Mouse (Mus musculus): ENCODE results near the gene Gipc2. TPM values are rescaled to one million over a fixed set of nuclear protein-coding genes. Genes with fewer than 3 reads are reported as not detected.

Gipc2 gene
- polyA plus RNA-seq, 1 experiment from 2014 or later, result 3.1 TPM

- ATAC-seq (no peak), DNase-seq (ENCODE audit: low spot score) (no peak)
- Histone ChIP-seq H3K4me1 (ENCODE audit: control insufficient read depth, insufficient read depth, low read length) (peaks cover 8% of the 10 kb centered on the region; the same call in 1 of the 2 replicates), H3K27me3 (replicated peaks; ENCODE audit: control insufficient read depth, insufficient read depth, low read length) (peaks cover 10% of the 10 kb centered on the region), H3K27ac (ENCODE audit: low read depth, low read length) (no peak overlapping the region), H3K9me3 (replicated peaks; ENCODE audit: control insufficient read depth, low read length) (no peaks in the 10 kb centered on the region), H3K4me2 (ENCODE audit: low read length) (peak overlapping the region; percentile 96), H3K4me3 (ENCODE audit: low read depth, low read length) (peak overlapping the region; percentile 47), H3K36me3 (ENCODE audit: control insufficient read depth, insufficient read depth, low read length) (no peaks in the 10 kb centered on the region), H3K9ac (ENCODE audit: low read length) (no peak overlapping the region; the same call in 1 of the 2 replicates)
- 38% methylated on average over 9 of the region's 9 CpGs for WGBS
Measured at GRCm38 (mm10) chr3:152165014-152165350, 1.0 kb downstream of the Gipc2 start.

GRCm38 (mm10) chr3:152163320-152163719 is 2.7 kb downstream of the Gipc2 start:
- DNase-seq (ENCODE audit: low spot score) (no peak), ATAC-seq (no peak)
- H3K9me3 ChIP-seq (replicated peaks; ENCODE audit: control insufficient read depth, low read length), result no peaks in the 10 kb centered on the region
- peaks cover 10% of the 10 kb centered on the region for H3K27me3 ChIP-seq (replicated peaks; ENCODE audit: control insufficient read depth, insufficient read depth, low read length)
- 91% methylated on average over 8 of the region's 8 CpGs for WGBS
- no peak overlapping the region for H3K27ac ChIP-seq (ENCODE audit: low read depth, low read length)
- H3K4me2 ChIP-seq (ENCODE audit: low read length), result no peak overlapping the region
- no peaks in the 10 kb centered on the region for H3K36me3 ChIP-seq (ENCODE audit: control insufficient read depth, insufficient read depth, low read length)
- no peak overlapping the region for H3K9ac ChIP-seq (ENCODE audit: low read length)
- H3K4me1 ChIP-seq (ENCODE audit: control insufficient read depth, insufficient read depth, low read length), result peaks cover 8% of the 10 kb centered on the region; the same call in 1 of the 2 replicates
- no peak overlapping the region for H3K4me3 ChIP-seq (ENCODE audit: low read depth, low read length)

GRCm38 (mm10) chr3:152160607-152161006 is 5.4 kb downstream of the Gipc2 start:
- no peaks in the 10 kb centered on the region for H3K36me3 ChIP-seq (ENCODE audit: control insufficient read depth, insufficient read depth, low read length)
- H3K9ac ChIP-seq (ENCODE audit: low read length), result no peak overlapping the region
- DNase-seq (ENCODE audit: low spot score), result no peak
- no peak overlapping the region for H3K4me3 ChIP-seq (ENCODE audit: low read depth, low read length)
- no peak for ATAC-seq
- no peak overlapping the region for H3K27ac ChIP-seq (ENCODE audit: low read depth, low read length)
- peaks cover 5% of the 10 kb centered on the region for H3K27me3 ChIP-seq (replicated peaks; ENCODE audit: control insufficient read depth, insufficient read depth, low read length)
- no peaks in the 10 kb centered on the region for H3K9me3 ChIP-seq (replicated peaks; ENCODE audit: control insufficient read depth, low read length)
- no peak overlapping the region for H3K4me2 ChIP-seq (ENCODE audit: low read length)
- 65% methylated on average over 4 of the region's 4 CpGs for WGBS
- no peaks in the 10 kb centered on the region; the same call in 1 of the 2 replicates for H3K4me1 ChIP-seq (ENCODE audit: control insufficient read depth, insufficient read depth, low read length)

GRCm38 (mm10) chr3:152159321-152159720 is 6.7 kb downstream of the Gipc2 start:
- no peaks in the 10 kb centered on the region for H3K9me3 ChIP-seq (replicated peaks; ENCODE audit: control insufficient read depth, low read length)
- H3K4me1 ChIP-seq (ENCODE audit: control insufficient read depth, insufficient read depth, low read length), result no peaks in the 10 kb centered on the region; the same call in 1 of the 2 replicates
- H3K36me3 ChIP-seq (ENCODE audit: control insufficient read depth, insufficient read depth, low read length), result no peaks in the 10 kb centered on the region
- ATAC-seq (peak; percentile 40; the same call in 1 of the 2 replicates), DNase-seq (ENCODE audit: low spot score) (no peak)
- H3K4me3 ChIP-seq (ENCODE audit: low read depth, low read length), result no peak overlapping the region
- H3K9ac ChIP-seq (ENCODE audit: low read length), result no peak overlapping the region
- no peak overlapping the region for H3K4me2 ChIP-seq (ENCODE audit: low read length)
- H3K27ac ChIP-seq (ENCODE audit: low read depth, low read length), result no peak overlapping the region
- H3K27me3 ChIP-seq (replicated peaks; ENCODE audit: control insufficient read depth, insufficient read depth, low read length), result no peaks in the 10 kb centered on the region

GRCm38 (mm10) chr3:152158344-152159291 is 7.4 kb downstream of the Gipc2 start:
- ATAC-seq, result peak; percentile 77
- no peak overlapping the region for H3K9ac ChIP-seq (ENCODE audit: low read length)
- H3K9me3 ChIP-seq (replicated peaks; ENCODE audit: control insufficient read depth, low read length), result no peaks in the 10 kb centered on the region
- peak; percentile 80 for DNase-seq (ENCODE audit: low spot score)
- H3K4me1 ChIP-seq (ENCODE audit: control insufficient read depth, insufficient read depth, low read length), result no peaks in the 10 kb centered on the region; the same call in 1 of the 2 replicates
- no peaks in the 10 kb centered on the region for H3K27me3 ChIP-seq (replicated peaks; ENCODE audit: control insufficient read depth, insufficient read depth, low read length)
- no peak overlapping the region for H3K4me3 ChIP-seq (ENCODE audit: low read depth, low read length)
- 52% methylated on average over 10 of the region's 10 CpGs for WGBS
- H3K36me3 ChIP-seq (ENCODE audit: control insufficient read depth, insufficient read depth, low read length), result no peaks in the 10 kb centered on the region
- H3K27ac ChIP-seq (ENCODE audit: low read depth, low read length), result no peak overlapping the region
- no peak overlapping the region for H3K4me2 ChIP-seq (ENCODE audit: low read length)

- Histone ChIP-seq H3K9me3 (replicated peaks; ENCODE audit: control insufficient read depth, low read length) (no peaks in the 10 kb centered on the region), H3K9ac (ENCODE audit: low read length) (no peak overlapping the region), H3K4me1 (ENCODE audit: control insufficient read depth, insufficient read depth, low read length) (no peaks in the 10 kb centered on the region; the same call in 1 of the 2 replicates), H3K36me3 (ENCODE audit: control insufficient read depth, insufficient read depth, low read length) (no peaks in the 10 kb centered on the region), H3K27me3 (replicated peaks; ENCODE audit: control insufficient read depth, insufficient read depth, low read length) (no peaks in the 10 kb centered on the region), H3K4me3 (ENCODE audit: low read depth, low read length) (no peak overlapping the region), H3K4me2 (ENCODE audit: low read length) (no peak overlapping the region), H3K27ac (ENCODE audit: low read depth, low read length) (no peak overlapping the region)
- DNase-seq (ENCODE audit: low spot score) (no peak), ATAC-seq (no peak)
- WGBS, result 84% methylated on average over 23 of the region's 23 CpGs
Measured at GRCm38 (mm10) chr3:152156816-152157496, 9.1 kb downstream of the Gipc2 start.

GRCm38 (mm10) chr3:152155296-152155948 is 10.6 kb downstream of the Gipc2 start:
- DNase-seq (ENCODE audit: low spot score), result peak; percentile 78
- Histone ChIP-seq H3K4me2 (ENCODE audit: low read length) (no peak overlapping the region), H3K4me3 (ENCODE audit: low read depth, low read length) (no peak overlapping the region), H3K9ac (ENCODE audit: low read length) (no peak overlapping the region), H3K36me3 (ENCODE audit: control insufficient read depth, insufficient read depth, low read length) (no peaks in the 10 kb centered on the region), H3K9me3 (replicated peaks; ENCODE audit: control insufficient read depth, low read length) (no peaks in the 10 kb centered on the region), H3K27ac (ENCODE audit: low read depth, low read length) (no peak overlapping the region), H3K27me3 (replicated peaks; ENCODE audit: control insufficient read depth, insufficient read depth, low read length) (no peaks in the 10 kb centered on the region), H3K4me1 (ENCODE audit: control insufficient read depth, insufficient read depth, low read length) (no peaks in the 10 kb centered on the region; the same call in 1 of the 2 replicates)
- 40% methylated on average over 11 of the region's 11 CpGs for WGBS
- ATAC-seq, result peak; percentile 62; the same call in 1 of the 2 replicates

GRCm38 (mm10) chr3:152154095-152154494 is 11.9 kb downstream of the Gipc2 start:
- no peak for ATAC-seq
- Histone ChIP-seq H3K4me1 (ENCODE audit: control insufficient read depth, insufficient read depth, low read length) (no peaks in the 10 kb centered on the region; the same call in 1 of the 2 replicates), H3K4me3 (ENCODE audit: low read depth, low read length) (no peak overlapping the region), H3K9me3 (replicated peaks; ENCODE audit: control insufficient read depth, low read length) (no peaks in the 10 kb centered on the region), H3K36me3 (ENCODE audit: control insufficient read depth, insufficient read depth, low read length) (no peaks in the 10 kb centered on the region), H3K9ac (ENCODE audit: low read length) (no peak overlapping the region), H3K4me2 (ENCODE audit: low read length) (no peak overlapping the region), H3K27me3 (replicated peaks; ENCODE audit: control insufficient read depth, insufficient read depth, low read length) (no peaks in the 10 kb centered on the region), H3K27ac (ENCODE audit: low read depth, low read length) (no peak overlapping the region)
- no peak for DNase-seq (ENCODE audit: low spot score)
- 92% methylated on average over 5 of the region's 5 CpGs for WGBS

All from forebrain, embryonic 14.5 days (tissue).